Mouse (Mus musculus) kidney, postnatal 10 days (tissue): ENCODE data around the gene Macc1.

Experiments used
- DNase-seq: peaks from one replicate; pipeline ENCODE4 v3.0.0; 2021; ENCODE audit warnings: mixed read lengths

Macc1 gene

DNA sequence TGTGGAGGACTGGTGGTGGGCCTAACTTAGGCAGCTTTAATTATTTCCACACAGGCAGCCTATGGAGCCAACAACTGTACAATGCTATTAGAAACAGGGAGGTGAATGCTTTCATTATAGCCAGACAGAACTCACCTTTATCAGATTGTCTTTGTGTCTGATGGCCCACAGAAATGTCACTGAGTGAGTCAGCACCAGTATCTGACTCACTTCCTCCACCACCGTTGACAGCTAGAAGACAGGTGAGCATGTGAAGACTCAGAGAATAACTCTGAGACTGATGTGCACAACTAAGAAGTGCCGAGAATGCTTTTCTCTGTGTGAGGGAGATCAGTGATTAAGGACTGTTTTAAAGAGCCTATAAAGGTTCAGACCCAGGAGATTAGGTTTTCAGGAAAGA lies 73.9 kb downstream of the Macc1 start:
- no peak for DNase-seq

DNA sequence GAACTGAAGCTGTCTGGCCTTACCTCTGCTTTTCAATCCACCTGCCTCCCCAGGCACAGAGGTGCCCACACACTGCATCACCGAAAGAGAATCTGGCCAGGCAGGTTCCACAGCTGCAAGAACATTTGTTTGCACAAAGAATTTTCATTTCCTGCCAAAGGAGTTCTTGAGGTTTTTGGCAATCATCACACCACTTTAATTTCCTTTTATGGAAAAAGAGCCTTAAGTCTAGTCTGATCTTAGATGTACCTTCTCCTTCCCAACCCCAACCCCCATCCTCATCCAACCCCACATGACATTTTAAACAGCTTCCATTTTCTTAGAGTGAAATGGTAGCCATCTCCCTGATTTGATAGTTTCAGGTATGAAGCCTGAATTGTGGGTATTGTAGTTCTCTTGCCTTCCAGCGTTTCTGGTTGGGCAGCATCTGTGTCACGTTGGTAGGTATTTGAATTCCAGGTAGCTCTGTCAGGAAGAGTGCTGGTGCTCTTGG lies 76.2 kb downstream of the Macc1 start:
- DNase-seq: peak; percentile 51

DNA sequence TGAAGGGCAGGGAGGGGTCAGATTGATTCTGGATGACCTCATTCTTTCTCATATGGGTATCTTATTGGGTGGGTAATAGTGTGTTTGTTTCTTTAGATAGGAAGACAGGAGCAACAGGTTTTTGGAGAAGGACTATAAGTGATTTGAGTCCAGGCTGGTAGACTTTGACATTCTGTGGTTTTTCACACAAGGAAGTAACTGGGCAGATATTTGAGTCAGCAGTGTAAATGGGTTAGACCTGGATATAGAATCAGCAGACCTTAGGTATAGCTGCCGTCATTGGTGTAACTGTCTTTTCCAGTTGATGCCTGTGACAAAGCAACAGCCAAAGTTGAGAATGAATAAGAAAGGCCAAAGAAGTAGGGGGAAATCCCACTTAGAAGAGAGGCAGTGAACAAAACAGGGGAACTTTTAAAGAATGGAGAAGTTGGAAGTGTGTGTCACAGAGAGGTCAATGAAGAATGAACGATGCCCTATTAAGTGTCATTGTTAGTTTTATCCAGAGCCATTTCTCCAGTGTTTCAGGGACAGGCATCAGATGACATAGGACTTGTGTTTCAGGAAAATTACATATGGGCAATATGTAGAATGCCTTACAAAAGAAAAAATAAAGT lies 84.1 kb downstream of the Macc1 start:
- no peak for DNase-seq

DNA sequence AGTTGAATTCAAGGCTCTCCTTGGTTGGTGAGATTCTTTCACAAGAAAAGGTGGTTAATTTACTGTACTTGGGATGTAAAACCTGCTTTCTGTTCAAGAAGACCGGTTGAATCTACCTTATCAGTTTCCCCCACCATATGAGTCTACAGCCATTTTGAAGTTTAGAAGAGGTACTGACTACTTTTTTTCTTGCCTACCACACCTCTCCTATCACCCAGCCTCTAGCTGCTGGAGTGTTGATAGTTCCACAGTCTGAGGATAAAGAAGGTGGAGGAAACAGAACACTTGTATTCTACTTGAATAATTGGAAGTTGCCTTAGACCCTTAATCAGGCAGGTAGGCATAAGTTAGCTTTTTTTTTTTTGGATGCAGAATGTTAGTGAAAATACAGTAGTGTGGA lies 88.2 kb downstream of the Macc1 start:
- DNase-seq: no peak

DNA sequence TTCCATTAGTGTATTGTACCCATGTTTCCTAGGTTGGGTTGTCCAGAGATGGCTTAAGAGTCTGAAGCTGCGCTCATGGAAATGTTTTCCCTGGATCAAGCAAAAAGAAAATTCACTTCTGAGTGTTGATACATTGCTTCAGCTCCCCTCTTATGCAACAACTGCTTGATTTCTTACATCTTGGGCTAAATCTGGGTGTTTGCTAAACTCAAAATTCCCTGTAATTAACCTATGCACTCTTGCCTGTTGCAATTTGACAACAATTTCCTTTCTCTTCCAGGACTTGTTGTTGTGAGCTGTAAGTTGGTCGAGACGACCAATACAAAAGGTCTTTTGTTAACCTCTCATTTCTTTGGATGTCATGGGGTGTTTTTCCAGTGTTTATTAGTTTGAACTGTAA lies 88.7 kb downstream of the Macc1 start:
- no peak for DNase-seq

DNA sequence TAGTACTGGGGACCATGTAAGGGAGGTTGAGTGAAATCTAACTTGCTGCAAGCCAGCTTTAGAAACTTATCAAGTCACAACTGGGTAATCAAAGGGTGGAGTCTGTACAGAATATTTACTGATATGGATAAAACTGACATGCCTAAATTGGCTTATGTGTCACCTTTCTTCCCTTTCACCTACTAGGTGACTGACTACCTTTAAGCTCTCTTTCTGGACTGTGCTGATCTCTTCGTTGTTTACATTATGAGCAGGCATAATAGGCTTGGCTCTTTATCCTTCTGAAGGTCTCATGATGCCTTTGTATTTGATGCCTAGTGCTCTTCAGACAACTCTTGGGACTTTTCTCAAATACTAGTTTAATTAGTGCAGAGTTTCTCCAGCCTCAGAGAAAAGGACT lies 90.7 kb downstream of the Macc1 start:
- DNase-seq: no peak

DNA sequence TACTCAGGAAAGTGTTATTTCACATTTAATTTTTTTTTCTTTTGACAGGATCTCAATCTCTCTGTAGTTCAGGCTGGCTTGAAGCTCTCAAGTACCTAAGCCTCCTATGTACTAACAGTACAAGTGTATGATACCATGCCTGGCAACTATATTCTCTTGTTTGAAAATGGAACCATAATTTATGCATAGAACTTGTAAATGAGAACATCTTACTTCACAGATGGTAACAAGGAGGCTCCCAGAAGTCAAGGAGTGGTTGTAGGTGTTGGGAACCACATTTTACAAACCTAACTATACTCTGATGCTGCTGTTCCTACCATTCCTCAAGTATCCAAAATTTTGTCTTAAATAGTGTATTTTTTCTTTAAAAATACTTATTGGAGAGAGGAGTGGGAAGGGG lies 96.5 kb downstream of the Macc1 start:
- DNase-seq: no peak

DNA sequence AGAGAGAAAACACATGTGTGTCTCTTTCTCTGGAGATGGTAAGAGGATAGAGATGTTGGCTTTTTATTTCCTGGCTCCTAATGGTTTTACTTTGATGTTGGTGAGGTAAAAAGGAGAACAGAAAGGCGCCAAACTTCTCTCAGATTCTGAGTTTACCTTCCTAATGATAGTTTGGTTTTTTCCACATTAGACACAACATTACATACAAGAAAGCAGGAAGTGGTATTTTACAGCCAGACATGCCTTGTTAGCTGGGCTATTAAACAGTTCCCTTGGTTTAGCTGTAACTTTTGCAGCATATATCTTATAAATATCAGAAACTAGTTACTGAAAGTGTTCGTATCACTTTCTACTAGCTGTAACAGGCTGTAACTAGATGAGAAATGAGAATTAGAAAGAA lies 96.9 kb downstream of the Macc1 start:
- DNase-seq: no peak

DNA sequence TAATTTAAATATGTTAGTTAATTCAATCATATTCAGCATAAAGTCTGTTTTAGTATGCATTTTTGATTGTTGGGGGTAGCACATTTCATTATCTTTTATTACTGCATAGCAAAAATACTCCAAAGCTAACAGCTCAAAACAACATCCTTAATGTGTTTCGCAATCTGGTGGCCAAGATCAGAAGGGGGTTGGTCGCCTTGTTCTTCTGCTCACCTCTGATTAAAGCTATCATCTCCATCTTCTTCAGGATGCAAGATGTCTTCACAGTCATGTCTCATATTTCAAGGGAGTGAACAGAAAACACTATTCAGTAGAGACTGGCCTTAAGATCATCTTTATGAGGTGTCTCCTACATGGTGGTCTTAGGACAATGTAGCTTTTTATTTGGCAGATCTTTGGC lies 97.9 kb downstream of the Macc1 start:
- no peak for DNase-seq

DNA sequence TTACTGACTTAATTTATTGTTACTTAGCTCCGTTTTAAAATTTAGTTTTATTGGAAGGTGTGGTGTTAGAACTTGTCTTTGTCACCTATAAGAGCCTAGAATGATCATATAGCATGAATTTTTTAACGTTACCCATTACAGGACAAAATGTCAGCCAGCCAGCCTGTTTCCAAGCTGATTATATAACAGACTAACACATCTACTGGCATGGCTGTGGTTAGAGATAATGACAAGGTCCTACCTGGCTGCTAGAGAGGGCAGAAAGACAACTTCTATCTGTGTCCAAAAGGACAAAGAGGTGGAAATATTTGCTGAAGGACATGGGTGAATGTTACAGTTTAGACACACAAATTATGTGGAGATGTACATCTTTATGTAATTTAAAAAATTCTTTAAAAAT lies 101.8 kb downstream of the Macc1 start:
- DNase-seq: no peak

DNA sequence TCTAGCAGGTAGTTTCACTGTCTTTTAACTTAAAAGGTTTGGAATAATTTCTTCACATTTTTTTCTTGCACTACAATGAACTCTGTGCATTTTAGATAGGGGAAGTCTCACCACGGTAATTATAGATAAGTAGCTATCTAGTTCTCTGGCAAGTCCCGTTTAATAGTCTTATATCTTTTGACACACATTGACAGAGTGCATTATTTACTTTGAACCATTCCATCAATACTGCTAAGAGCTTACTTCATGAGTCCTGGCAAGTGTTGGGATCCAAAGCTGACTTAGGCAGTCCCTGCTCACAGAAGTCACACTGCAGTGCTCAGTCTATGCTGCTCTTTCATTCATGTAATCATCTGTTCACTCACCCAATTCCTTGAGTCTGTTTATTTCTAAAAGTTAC lies 111.7 kb downstream of the Macc1 start:
- DNase-seq: no peak

DNA sequence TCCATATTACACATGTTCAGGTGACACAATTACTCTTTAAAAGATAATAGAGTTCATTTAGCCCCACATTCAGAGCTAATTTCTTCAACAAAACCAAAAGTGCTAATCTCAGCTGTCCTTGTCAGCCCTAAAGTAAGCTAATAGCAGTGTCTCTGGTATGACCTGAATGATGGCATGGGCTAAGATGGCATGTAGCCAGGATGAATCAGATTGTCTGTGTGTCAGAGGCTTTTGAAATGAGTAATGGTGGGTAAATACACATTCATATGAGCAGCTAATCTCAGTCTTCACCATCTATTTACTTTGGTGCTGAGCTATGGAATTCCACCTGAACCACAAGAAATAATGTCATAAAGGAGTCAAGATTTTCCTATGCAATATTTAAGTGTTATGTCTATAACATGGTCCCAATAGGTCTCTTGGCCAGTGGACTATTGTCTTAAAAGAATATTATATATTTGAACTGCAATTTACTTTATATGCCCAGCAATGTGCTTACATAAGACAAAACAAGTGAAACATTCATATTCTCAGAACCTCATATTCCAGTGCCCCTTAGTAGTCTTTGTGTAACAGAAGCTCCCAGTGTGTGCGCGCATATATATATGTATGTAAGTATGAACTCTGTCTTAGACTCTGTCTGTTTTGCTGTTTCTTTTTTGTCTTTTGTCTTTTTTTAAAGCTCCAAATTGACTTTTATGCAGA lies 112.3 kb downstream of the Macc1 start:
- no peak for DNase-seq

DNA sequence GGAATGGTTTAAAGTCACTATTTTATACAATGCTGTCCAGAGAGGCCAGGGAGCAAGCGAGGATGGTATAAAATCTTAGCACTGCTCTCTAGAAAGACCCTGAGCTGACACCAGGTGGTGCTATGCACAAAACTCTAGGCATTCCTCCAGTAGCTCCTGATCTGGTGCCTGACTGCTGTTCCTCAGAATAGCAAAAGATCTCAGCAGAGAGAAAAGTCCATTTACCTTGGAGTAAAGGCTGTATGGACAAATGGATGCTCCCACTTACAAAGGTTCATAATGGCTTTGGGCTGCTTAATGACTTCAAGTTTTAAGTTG lies 112.8 kb downstream of the Macc1 start:
- peak; percentile 70 for DNase-seq

DNA sequence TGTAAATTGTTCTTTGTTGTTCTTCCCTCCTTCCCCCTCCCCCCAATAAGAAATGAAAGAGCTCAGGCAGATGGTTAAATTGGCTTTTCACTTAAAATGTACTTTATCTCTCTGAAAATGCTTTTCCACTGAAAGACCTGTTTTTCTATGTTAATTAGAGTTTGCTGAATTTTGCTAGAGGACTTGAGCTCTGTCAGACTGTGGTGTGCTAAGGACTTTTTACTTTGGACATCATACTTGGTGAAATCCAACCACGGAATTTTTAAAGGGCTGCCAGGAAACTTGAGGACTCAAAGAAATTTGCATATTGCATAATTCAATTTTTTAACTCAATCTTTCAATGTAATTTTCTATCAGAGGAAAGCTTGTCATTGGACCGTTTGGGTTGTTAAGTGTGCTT lies 126.7 kb downstream of the Macc1 start:
- DNase-seq: no peak

DNA sequence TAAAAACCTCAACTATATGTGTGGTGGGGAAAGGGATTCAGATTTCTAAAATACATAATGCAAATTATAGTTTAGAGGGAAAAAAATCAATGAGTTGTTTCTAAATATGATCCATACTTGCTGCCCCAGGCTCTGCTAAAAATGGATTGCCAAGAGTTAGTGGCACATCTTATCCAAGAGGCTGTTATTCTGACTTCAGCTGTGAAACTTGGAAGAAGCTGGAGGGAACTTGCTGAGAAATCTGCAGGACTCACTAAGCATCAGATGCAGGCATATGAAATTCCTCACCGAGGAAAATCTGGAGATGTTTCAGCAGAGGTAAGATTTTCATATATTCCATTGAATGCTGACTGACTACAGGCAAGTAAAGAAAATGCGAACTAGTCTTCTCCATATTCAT lies 136.0 kb downstream of the Macc1 start:
- no peak for DNase-seq

DNA sequence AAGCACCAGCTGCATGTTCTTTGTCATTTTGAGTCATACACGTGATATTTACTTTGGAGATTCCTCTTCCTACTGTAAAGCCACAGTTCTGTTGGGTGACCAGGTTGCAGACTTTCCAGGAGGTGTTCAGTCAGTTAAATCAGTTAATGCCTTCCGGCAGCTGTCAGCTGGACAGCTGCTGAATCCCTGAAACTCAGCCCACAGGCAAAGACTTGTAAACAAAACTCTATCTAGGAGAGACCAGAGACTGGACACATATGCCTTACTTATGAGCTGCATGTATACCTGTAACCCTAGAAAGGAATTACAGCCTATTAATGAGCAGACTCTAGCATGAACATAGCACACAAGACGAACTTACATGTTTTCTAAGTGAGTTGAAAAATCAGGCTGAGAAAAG lies 137.2 kb downstream of the Macc1 start:
- no peak for DNase-seq

DNA sequence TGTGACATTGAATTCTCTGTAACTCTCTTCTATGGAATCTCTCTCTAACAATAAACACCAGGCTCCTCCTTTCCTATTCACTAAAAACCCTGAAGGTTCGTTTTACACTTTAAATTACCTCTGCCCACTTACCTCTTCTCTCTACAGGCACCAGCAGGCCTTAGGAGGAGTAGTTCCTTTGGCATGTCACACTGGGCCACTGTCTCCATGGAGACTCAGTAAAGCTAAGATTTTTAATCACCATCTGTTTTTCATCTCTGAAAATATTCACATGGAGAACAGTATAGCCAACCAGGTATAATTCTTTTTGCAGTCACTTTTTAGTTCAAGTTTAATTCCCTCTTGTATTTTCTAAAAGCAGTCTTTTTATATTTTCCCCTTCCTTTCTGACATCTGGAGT lies 140.0 kb downstream of the Macc1 start:
- no peak for DNase-seq

DNA sequence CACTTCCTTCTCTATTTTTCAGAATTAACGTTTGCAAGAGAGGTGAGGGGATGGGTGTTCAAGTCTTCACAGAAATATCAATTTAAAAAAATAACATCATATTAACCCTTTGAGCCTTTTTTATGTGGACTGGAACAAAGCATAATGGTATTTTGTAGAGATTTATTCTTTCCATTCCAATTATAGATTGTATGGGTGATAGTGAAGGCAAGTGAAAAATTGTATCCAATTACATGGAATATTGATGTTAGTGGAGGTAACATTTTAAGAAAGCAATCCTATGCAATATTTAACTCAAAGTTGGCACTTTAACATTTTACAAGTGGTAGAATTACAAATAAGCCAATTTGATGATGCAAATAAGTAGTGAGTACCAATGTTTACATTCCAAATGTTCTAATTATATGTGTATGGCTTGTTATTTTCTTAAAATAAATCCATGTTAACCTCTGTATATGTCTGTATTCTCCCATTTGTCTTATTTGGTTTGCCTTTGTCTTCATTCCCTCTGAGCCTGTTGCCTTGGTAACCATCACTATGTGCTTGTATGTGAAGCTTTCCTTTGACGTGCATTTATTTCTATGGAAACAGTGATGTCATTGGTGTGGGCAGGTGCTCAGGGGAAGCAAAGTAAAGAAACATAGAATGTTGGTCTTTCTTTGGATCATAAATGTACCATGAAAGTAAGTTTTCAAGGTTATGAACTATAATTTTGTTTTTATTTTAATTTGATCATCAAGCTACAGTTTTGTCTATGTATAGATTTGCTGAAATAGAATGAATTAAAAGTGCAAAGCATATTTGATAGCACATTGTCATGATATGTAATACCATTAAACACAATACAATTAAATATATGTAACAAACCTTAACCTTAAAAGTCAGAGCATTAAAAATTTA lies 150.2 kb downstream of the Macc1 start:
- DNase-seq: no peak

DNA sequence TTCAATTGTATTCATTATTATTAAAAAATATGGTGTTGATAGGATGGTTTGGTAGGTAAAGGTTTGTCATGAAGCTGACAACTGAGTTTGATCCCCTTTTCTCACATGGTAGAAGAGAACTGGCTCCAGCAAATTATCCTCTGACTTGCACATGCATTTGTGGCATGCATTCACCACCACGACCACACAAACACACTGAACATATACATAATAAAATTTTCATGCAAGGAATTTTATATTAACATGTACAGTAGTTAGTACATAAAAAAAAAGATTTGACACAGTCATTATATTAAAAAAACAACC lies 150.8 kb downstream of the Macc1 start:
- no peak for DNase-seq

DNA sequence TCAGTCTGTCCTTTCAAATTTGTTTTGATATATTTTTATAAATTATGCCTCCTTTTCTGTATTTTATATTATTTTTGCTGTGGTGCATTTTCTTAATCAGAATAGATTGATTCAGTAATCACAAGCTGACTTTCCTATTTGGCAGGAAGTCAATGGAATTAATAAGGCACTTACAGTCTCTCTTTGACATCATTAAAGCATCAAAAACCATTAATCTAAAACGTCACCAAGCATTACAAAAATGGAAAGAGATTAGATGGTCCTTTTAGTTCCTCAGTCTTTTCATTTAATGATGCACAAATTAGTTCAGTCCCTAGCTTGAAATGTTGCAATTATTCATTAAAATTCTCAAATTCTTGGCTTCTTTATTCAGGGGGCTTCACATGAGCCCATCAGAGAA lies 153.6 kb downstream of the Macc1 start:
- DNase-seq: no peak

DNA sequence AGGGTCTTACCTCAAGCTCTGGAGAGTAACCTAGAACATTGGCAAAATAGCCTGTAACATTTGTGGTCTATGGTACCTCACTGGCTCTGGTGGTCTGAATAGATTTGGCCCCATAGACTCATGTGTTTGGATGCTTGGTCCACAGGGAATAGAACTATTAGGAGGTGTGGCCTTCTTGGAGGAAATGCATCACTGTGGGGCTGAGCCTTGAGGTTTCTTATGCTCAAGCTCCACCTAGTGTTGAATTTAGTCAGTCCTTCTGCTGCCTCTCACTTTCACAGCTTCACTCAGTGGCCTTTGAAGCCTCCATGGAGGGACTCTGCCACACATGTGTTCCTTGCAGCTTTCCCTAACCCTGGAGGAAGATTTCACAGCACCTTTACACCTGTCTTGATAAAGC lies 156.2 kb downstream of the Macc1 start:
- DNase-seq: no peak

DNA sequence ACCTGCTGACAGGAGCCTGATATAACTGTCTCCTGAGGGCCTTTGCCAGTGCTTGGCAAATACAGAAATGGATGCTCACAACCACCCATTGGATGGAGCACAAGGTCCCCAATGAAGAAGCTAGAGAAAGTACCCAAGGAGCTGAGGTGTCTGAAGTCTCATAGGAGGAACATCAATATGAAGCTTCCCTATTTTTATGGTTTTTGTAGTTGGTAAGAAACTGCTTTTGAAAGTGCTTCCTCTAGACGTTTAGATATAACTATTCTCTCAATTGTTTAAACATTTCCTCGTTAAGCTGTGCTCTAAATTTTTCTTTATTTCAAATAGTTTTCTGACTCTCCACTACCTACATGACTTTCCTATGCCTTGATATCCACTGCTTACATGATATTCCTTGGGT lies 169.2 kb downstream of the Macc1 start:
- no peak for DNase-seq

DNA sequence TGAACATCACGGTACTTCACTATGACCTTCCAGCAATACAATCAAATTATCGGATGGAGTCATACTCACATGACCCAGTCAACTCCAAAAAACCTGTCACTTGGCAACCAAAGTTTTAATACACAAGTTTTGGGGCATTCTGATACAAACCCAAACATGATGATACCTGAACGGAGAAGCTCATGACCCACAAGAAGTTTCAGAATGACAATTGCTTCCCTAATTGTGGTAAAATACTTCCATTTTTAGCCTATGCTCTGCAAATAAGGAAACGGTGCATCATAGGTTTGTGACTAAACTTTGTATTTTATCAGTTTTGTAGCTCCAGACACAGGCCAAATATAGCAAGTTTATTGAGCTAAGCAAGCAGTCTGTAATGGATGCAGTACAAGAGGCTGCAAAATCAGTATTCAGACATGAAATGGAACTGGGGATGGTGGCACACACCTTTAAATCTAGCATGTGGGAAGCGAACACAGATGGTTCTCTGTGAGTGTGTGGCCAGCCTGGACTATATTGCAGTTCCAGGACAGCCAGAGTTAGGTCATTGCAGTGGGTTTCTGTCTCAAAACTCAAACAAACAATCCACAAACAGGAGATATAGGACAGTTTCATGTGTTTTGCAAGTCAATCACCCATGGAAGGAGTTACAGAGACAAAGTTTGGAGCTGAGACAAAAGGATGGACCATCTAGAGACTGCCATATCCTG lies 170.0 kb downstream of the Macc1 start:
- DNase-seq: no peak

DNA sequence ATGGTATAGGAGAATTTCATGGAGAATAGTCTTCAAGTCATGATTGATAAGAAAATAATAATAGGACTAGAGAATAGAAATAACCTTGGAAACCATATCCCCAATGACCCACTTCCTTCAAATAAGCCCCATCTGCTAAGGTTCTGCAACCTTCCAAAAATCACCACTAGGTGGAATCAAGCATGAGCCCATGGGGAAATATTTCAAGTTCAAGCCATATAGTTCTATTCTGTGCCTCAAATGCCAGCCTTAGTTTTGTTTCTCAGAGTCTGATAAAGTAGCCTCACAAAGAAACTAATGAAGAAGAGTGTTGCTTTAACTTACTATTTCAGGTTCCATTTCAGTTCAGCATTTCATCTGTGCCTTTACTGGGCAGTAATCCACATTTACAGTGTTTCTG lies 197.1 kb downstream of the Macc1 start:
- no peak for DNase-seq
